Mouse (Mus musculus) MEL (cell line): ENCODE results near the gene Med12l. TPM values are rescaled to one million over a fixed set of nuclear protein-coding genes. Genes with fewer than 3 reads are reported as not detected.
A peak's percentile ranks its signal among the peaks of the same experiment; 100 is the strongest.

Source experiments
- DNase-seq: peaks from one replicate; pipeline ENCODE4 v3.0.0; 2011; ENCODE audit warnings: low read depth, low spot score
- H3K27ac ChIP-seq: 2 replicates; pipeline ENCODE4 v1.5.1; 2012; ENCODE audit warnings: low read depth, mild to moderate bottlenecking, control low read depth, low read length, moderate library complexity; ENCODE audit not compliant: control insufficient read depth
- H3K27me3 ChIP-seq, 2 experiments: fragments of 150-350 bp in 1 of 2; sonication (generic) in 1 of 2; 2 replicates each; pipeline ENCODE4 v1.6.1; 2012; ENCODE audit warnings: low read length in 2 of 2, mild to moderate bottlenecking in 2 of 2, improper control_type of control experiment in 1 of 2, moderate library complexity in 1 of 2; ENCODE audit not compliant: insufficient read depth in 2 of 2, control insufficient read depth in 1 of 2
- H3K36me3 ChIP-seq, 2 experiments: 2 replicates each; pipeline ENCODE4 v1.6.1; 2012 to 2014; ENCODE audit warnings: low read length in 2 of 2, improper control_type of control experiment in 1 of 2, inconsistent platforms in 1 of 2, mild to moderate bottlenecking in 1 of 2; ENCODE audit not compliant: insufficient read depth in 2 of 2, control insufficient read depth in 1 of 2
- H3K4me1 ChIP-seq, 2 experiments: fragments of 150-350 bp in 1 of 2; sonication (generic) in 1 of 2; 2 replicates each; pipeline ENCODE4 v1.6.1; 2012; ENCODE audit warnings: low read length in 2 of 2, improper control_type of control experiment in 1 of 2, mild to moderate bottlenecking in 1 of 2; ENCODE audit not compliant: insufficient read depth in 2 of 2, control insufficient read depth in 1 of 2
- H3K4me3 ChIP-seq, 2 experiments: fragments of 150-350 bp in 1 of 2; sonication (generic) in 1 of 2; 2 replicates each; pipeline ENCODE4 v1.5.1; 2012; ENCODE audit warnings: low read depth in 2 of 2, low read length in 2 of 2, mild to moderate bottlenecking in 2 of 2, moderate library complexity in 2 of 2, control low read depth in 1 of 2, improper control_type of control experiment in 1 of 2; ENCODE audit not compliant: control insufficient read depth in 1 of 2, insufficient read depth in 1 of 2
- H3K79me2 ChIP-seq: 2 replicates; pipeline ENCODE4 v1.6.1; 2012; ENCODE audit warnings: mild to moderate bottlenecking, low read length, moderate library complexity; ENCODE audit not compliant: control insufficient read depth, poor library complexity, insufficient read depth
- H3K9ac ChIP-seq: 2 replicates; pipeline ENCODE4 v1.6.1; 2012; ENCODE audit warnings: low read depth, mild to moderate bottlenecking, control low read depth, low read length, moderate library complexity; ENCODE audit not compliant: control insufficient read depth, poor library complexity, severe bottlenecking
- H3K9me3 ChIP-seq: fragments of 150-350 bp; sonication (generic); replicated peaks from 2 replicates; pipeline ENCODE4 v1.6.1; 2012; ENCODE audit warnings: mild to moderate bottlenecking, low read length, improper control_type of control experiment, moderate library complexity; ENCODE audit not compliant: insufficient read depth
- BHLHE40 ChIP-seq: IDR thresholded peaks from 2 replicates; pipeline ENCODE4 v1.6.1; 2012; ENCODE audit warnings: low read depth, mild to moderate bottlenecking, inconsistent platforms, low read length, improper control_type of control experiment, borderline replicate concordance
- CHD1 ChIP-seq: IDR thresholded peaks from 2 replicates; pipeline ENCODE4 v1.6.1; 2012; ENCODE audit warnings: low read depth, mild to moderate bottlenecking, inconsistent platforms, low read length, improper control_type of control experiment
- CTCF ChIP-seq, 3 experiments: IDR thresholded peaks in 2 of 3; conservative IDR thresholded peaks in 1 of 3; 2 replicates each; pipeline ENCODE4 v1.5.1; 2011 to 2012; ENCODE audit warnings: low read length in 3 of 3, low read depth in 2 of 3, mild to moderate bottlenecking in 2 of 3, improper control_type of control experiment in 1 of 3, inconsistent platforms in 1 of 3, mixed read lengths in 1 of 3, moderate library complexity in 1 of 3; ENCODE audit not compliant: control insufficient read depth in 1 of 3, insufficient read depth in 1 of 3, poor library complexity in 1 of 3, severe bottlenecking in 1 of 3
- ELF1 ChIP-seq: IDR thresholded peaks from 2 replicates; pipeline ENCODE4 v1.6.1; 2014; ENCODE audit warnings: low read depth, mild to moderate bottlenecking, inconsistent platforms, low read length, improper control_type of control experiment, moderate library complexity
- EP300 ChIP-seq, 2 experiments: IDR thresholded peaks; 2 replicates each; pipeline ENCODE4 v1.6.1; 2011; ENCODE audit warnings: improper control_type of control experiment in 2 of 2, low read length in 2 of 2, low read depth in 1 of 2, mild to moderate bottlenecking in 1 of 2
- ETS1 ChIP-seq: IDR thresholded peaks from 2 replicates; pipeline ENCODE4 v1.6.1; 2012; ENCODE audit warnings: low read depth, mild to moderate bottlenecking, inconsistent platforms, low read length, improper control_type of control experiment, moderate library complexity
- GABPA ChIP-seq: IDR thresholded peaks from 2 replicates; pipeline ENCODE4 v1.6.1; 2012; ENCODE audit warnings: low read depth, mild to moderate bottlenecking, inconsistent platforms, low read length, improper control_type of control experiment, moderate library complexity
- GATA1 ChIP-seq: IDR thresholded peaks from 2 replicates; pipeline ENCODE4 v1.6.1; 2011; ENCODE audit warnings: low read depth, low read length, improper control_type of control experiment
- MXI1 ChIP-seq: IDR thresholded peaks from 2 replicates; pipeline ENCODE4 v1.6.1; 2011; ENCODE audit warnings: mild to moderate bottlenecking, low read depth, low read length, improper control_type of control experiment
- MYB ChIP-seq: IDR thresholded peaks from 2 replicates; pipeline ENCODE4 v1.6.1; 2011; ENCODE audit warnings: mild to moderate bottlenecking, low read depth, low read length, improper control_type of control experiment
- MYC ChIP-seq: IDR thresholded peaks from 2 replicates; pipeline ENCODE4 v1.6.1; 2011; ENCODE audit warnings: low read depth, mild to moderate bottlenecking, low read length, improper control_type of control experiment, moderate library complexity
- NELFE ChIP-seq: IDR thresholded peaks from 2 replicates; pipeline ENCODE4 v1.6.1; 2011; ENCODE audit warnings: low read depth, low read length, improper control_type of control experiment
- POLR2A ChIP-seq, 2 experiments: IDR thresholded peaks; 2 replicates each; pipeline ENCODE4 v1.6.1; 2011 to 2012; ENCODE audit warnings: low read length in 2 of 2, mild to moderate bottlenecking in 2 of 2, control low read depth in 1 of 2, improper control_type of control experiment in 1 of 2, low read depth in 1 of 2, moderate library complexity in 1 of 2; ENCODE audit not compliant: control insufficient read depth in 1 of 2, insufficient read depth in 1 of 2, poor library complexity in 1 of 2
- RCOR1 ChIP-seq: IDR thresholded peaks from 2 replicates; pipeline ENCODE4 v1.6.1; 2012; ENCODE audit warnings: low read depth, mild to moderate bottlenecking, inconsistent platforms, low read length, improper control_type of control experiment
- SIN3A ChIP-seq: IDR thresholded peaks from 2 replicates; pipeline ENCODE4 v1.6.1; 2012; ENCODE audit warnings: low read length, improper control_type of control experiment, inconsistent platforms
- SMC3 ChIP-seq: IDR thresholded peaks from 2 replicates; pipeline ENCODE4 v1.6.1; 2011; ENCODE audit warnings: low read depth, low read length, improper control_type of control experiment
- TAL1 ChIP-seq: IDR thresholded peaks from 2 replicates; pipeline ENCODE4 v1.6.1; 2012; ENCODE audit warnings: mild to moderate bottlenecking, inconsistent platforms, low read length, moderate library complexity, mixed read lengths
- TBP ChIP-seq: IDR thresholded peaks from 2 replicates; pipeline ENCODE4 v1.8.0; 2011; ENCODE audit warnings: low read depth, low read length, improper control_type of control experiment
- TCF12 ChIP-seq: IDR thresholded peaks from 2 replicates; pipeline ENCODE4 v1.6.1; 2014; ENCODE audit warnings: low read depth, mild to moderate bottlenecking, inconsistent platforms, low read length, improper control_type of control experiment, moderate library complexity
- USF2 ChIP-seq, 2 experiments: IDR thresholded peaks; 2 replicates each; pipeline ENCODE4 v1.6.1; 2011 to 2012; ENCODE audit warnings: improper control_type of control experiment in 2 of 2, low read length in 2 of 2, borderline replicate concordance in 1 of 2, inconsistent platforms in 1 of 2, low read depth in 1 of 2, mild to moderate bottlenecking in 1 of 2; ENCODE audit not compliant: insufficient read depth in 1 of 2
- ZC3H11A ChIP-seq: IDR thresholded peaks from 2 replicates; pipeline ENCODE4 v1.6.1; 2012; ENCODE audit warnings: low read depth, mild to moderate bottlenecking, inconsistent platforms, low read length, improper control_type of control experiment
- ZKSCAN1 ChIP-seq: IDR thresholded peaks from 2 replicates; pipeline ENCODE4 v1.6.1; 2012; ENCODE audit warnings: low read depth, mild to moderate bottlenecking, inconsistent platforms, low read length, improper control_type of control experiment, moderate library complexity
- ZNF384 ChIP-seq: IDR thresholded peaks from 2 replicates; pipeline ENCODE4 v1.6.1; 2012; ENCODE audit warnings: low read depth, mild to moderate bottlenecking, inconsistent platforms, low read length, improper control_type of control experiment
- polyA plus RNA-seq, 2 experiments: library from polyadenylated mRNA; stranded (reverse) in 1 of 2; unstranded in 1 of 2; fragments of >175 nt in 1 of 2; fragments of >200 nt in 1 of 2; gene quantifications; 2 replicates each; pipeline versions ENCODE4 v1.2.1 to v1.2.4; 2012; ENCODE audit warnings: low replicate concordance in 2 of 2, low read depth in 1 of 2; ENCODE audit not compliant: insufficient read length in 2 of 2, insufficient read depth in 1 of 2, missing spikeins in 1 of 2
- total RNA-seq: library from RNA; depleted of rRNA; stranded (reverse); fragments of 300-350 nt; gene quantifications from 2 replicates; pipeline ENCODE4 v1.2.3, GENCODE M21; 2012

The Med12l gene
- total and polyA plus RNA-seq, 3 experiments: 0.03 TPM; not detected in 2

- no peaks in the 10 kb centered on the region for H3K9me3 ChIP-seq
- peak; percentile 66 for DNase-seq
- TF ChIP-seq MYC (peak; percentile 55), ZKSCAN1 (no peak), TCF12 (peak; percentile 68; the same call in 1 of the 2 replicates), RCOR1 (0 out of 2 replicates have a peak, but pooled peaks have one; percentile 26), EP300 (IDR thresholded peaks at IDR 0.05; ENCODE audit: low read depth in 1 of 2, low read length in 2 of 2) (peak; percentile 62 to 81), SIN3A (no peak), NELFE (no peak), TBP (0 out of 2 replicates have a peak, but pooled peaks have one; percentile 32), ELF1 (no peak), MXI1 (peak; percentile 53; the same call in 1 of the 2 replicates), TAL1 (peak; percentile 34; the same call in 1 of the 2 replicates), GABPA (no peak), MYB (no peak), BHLHE40 (no peak), GATA1 (peak; percentile 76), ETS1 (peak; percentile 59), POLR2A (IDR thresholded peaks at IDR 0.05; ENCODE audit: control insufficient read depth in 1 of 2, insufficient read depth in 1 of 2, low read depth in 1 of 2, low read length in 2 of 2, poor library complexity in 1 of 2) (no peak), ZNF384 (no peak), USF2 (IDR thresholded peaks at IDR 0.05; ENCODE audit: borderline replicate concordance in 1 of 2, insufficient read depth in 1 of 2, low read depth in 1 of 2, low read length in 2 of 2) (no peak), ZC3H11A (no peak), CHD1 (no peak), CTCF (IDR thresholded peaks at IDR 0.05 in 2 of 3, conservative IDR thresholded peaks at IDR 0.05 in 1 of 3; ENCODE audit: control insufficient read depth in 1 of 3, insufficient read depth in 1 of 3, low read depth in 2 of 3, low read length in 3 of 3, poor library complexity in 1 of 3, severe bottlenecking in 1 of 3) (no peak), SMC3 (no peak)
- TF ChIP-seq, all 39 proteins: peak for 9
Measured at GRCm38 (mm10) chr3:59125783-59126555, 120.3 kb downstream of the Med12l start.

More at GRCm38 (mm10) chr3:59125783-59126555, 120.3 kb downstream of the Med12l start:
- no peak overlapping the region; the same call in 1 of the 2 replicates for H3K27ac ChIP-seq
- no peaks in the 10 kb centered on the region for H3K27me3 ChIP-seq
- peaks cover 0 to 25% of the 10 kb centered on the region in 2 experiments; a peak in 2 of 4 replicates for H3K36me3 ChIP-seq
- H3K4me1 ChIP-seq: peaks cover 11 to 25% of the 10 kb centered on the region in 2 experiments
- H3K4me3 ChIP-seq: peak overlapping the region; percentile 9 to 17; a peak in 2 of 4 replicates
- H3K79me2 ChIP-seq: no peaks in the 10 kb centered on the region
- H3K9ac ChIP-seq: no peak overlapping the region; the same call in 1 of the 2 replicates
